Mouse (Mus musculus) ES-E14 (cell line): ENCODE measurements around the gene Cdca7l.

Source experiments
- CHD2 ChIP-seq: IDR thresholded peaks from 2 replicates; pipeline ENCODE4 v1.6.1; 2014; ENCODE audit warnings: mild to moderate bottlenecking, low read depth, low read length, inconsistent platforms
- HCFC1 ChIP-seq: IDR thresholded peaks from 2 replicates; pipeline ENCODE4 v1.6.1; 2012; ENCODE audit warnings: low read length, inconsistent platforms, borderline replicate concordance; ENCODE audit not compliant: insufficient read depth
- MAFK ChIP-seq: IDR thresholded peaks from 2 replicates; pipeline ENCODE4 v1.6.1; 2014; ENCODE audit warnings: mild to moderate bottlenecking, low read depth, low read length, inconsistent platforms; ENCODE audit not compliant: insufficient read depth
- ZC3H11A ChIP-seq: IDR thresholded peaks from 2 replicates; pipeline ENCODE4 v1.6.1; 2012; ENCODE audit warnings: low read depth, mild to moderate bottlenecking, inconsistent platforms, low read length, borderline replicate concordance
- ZNF384 ChIP-seq: IDR thresholded peaks from 2 replicates; pipeline ENCODE4 v1.6.1; 2012; ENCODE audit warnings: low read depth, low read length, inconsistent platforms

DNA sequence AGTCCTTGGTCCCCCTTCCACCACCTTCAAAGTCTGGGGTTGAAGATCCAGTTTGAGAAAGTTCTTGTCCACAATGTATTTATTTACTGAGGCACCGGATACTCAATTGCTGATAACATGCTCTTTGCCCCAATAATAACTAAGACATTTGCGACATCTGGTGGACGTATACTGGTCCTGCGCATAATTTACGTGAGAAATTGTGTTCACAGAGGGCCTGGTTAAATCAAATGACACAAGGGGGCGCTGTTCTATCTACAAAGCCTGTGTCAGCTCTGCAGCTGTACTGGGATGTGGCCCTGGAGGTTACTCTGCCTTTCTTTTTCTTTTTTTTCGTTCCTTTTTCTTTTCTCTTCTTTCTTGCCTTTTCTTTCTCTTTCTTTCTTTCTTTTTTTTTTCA is 39.2 kb upstream of the Cdca7l start:
- TF ChIP-seq HCFC1 (no peak), ZC3H11A (peak; percentile 99), CHD2 (no peak), MAFK (peak; percentile 47; the same call in 1 of the 2 replicates), ZNF384 (no peak)
